Mouse (Mus musculus) brown adipose tissue, adult 24 weeks (tissue): ENCODE measurements around the gene Gna11. TPM values are rescaled to one million over a fixed set of nuclear protein-coding genes. Genes with fewer than 3 reads are reported as not detected.

Source experiments
- H3K27ac ChIP-seq: fragments of 200-500 bp; replicated peaks from 2 replicates; pipeline ENCODE4 v1.5.1; 2012; ENCODE audit warnings: low read depth, mild to moderate bottlenecking, low read length
- H3K4me1 ChIP-seq: fragments of 200-500 bp; 2 replicates; pipeline ENCODE4 v1.6.1; 2012; ENCODE audit warnings: low read length, mixed read lengths; ENCODE audit not compliant: control insufficient read depth, insufficient read depth, insufficient read length
- H3K4me3 ChIP-seq: fragments of 200-500 bp; 2 replicates; pipeline ENCODE4 v1.5.1; 2012; ENCODE audit warnings: low read depth, mild to moderate bottlenecking, low read length, moderate library complexity; ENCODE audit not compliant: insufficient read depth
- polyA plus RNA-seq: library from polyadenylated mRNA; stranded (reverse); fragments of >200 nt; gene quantifications from 2 replicates; pipeline ENCODE4 v1.2.4, GENCODE M21; 2012; ENCODE audit not compliant: missing spikeins, insufficient read depth, insufficient read length

The Gna11 gene
- polyA plus RNA-seq, 1 experiment, result 41.1 TPM

DNA sequence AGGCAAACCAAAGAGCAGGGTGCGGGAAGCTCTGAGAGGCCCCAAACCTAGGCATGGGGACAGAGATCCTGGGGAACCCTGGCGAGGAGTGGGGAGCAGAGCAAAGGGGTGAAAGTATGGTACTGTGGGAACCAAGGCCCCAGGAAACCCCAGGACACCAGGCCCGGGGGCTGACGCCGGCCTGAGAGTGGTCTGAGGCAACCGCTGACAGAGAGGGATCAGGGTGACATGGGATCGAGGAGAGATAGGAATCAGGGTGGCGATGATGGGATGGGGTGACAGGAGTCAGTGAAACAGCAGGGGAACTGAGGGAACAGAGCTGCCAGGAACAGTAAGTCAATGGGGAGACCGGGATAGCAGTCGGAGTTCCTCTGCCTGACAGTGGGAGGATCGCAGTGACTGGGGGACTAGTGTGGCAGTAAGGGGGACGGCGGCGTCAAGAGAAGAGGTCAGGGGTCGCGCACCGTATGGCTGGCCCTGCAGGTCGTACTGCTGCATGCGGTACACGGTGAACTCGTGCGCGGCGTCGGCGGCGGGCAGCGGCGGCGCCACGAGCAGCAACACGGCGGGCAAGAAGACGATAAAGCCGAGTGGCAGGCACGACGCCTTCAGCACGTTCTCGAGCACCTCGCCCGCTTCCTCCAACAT lies 49.2 kb downstream of the Gna11 start:
- peaks cover 25% of the 10 kb centered on the region for H3K4me1 ChIP-seq
- H3K4me3 ChIP-seq, result peak overlapping the region; percentile 77
- peak overlapping the region; percentile 57 for H3K27ac ChIP-seq

DNA sequence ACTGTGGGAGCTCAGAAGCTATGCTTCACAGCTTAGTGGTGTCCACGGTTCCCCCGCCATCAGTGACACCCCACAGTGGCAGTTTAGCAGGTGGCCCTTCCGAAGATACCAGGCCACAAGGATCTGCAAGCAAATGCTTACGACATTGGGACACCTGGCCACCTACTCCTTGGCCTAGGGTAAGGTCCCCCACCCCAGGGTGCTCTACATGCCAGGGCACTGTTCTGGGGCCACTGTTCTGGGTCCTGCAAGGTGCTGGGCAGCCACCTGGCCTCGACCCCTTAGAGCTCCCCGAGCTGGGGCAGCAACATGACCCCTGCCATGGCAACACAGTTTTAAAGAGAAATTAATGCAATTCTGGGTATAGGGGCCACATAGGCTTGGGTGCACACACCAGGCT lies 49.8 kb downstream of the Gna11 start:
- no peak overlapping the region for H3K27ac ChIP-seq
- H3K4me1 ChIP-seq, result peaks cover 25% of the 10 kb centered on the region
- H3K4me3 ChIP-seq, result peak overlapping the region; percentile 77

GRCm38 (mm10) chr10:81494260-81495041 lies 50.5 kb downstream of the Gna11 start:
- peaks cover 25% of the 10 kb centered on the region for H3K4me1 ChIP-seq
- no peak overlapping the region for H3K27ac ChIP-seq
- H3K4me3 ChIP-seq, result peak overlapping the region; percentile 77

- Histone ChIP-seq H3K4me1 (peaks cover 19% of the 10 kb centered on the region), H3K27ac (no peak overlapping the region), H3K4me3 (no peak overlapping the region)
Observed at GRCm38 (mm10) chr10:81493601-81494220, 51.3 kb downstream of the Gna11 start.

DNA sequence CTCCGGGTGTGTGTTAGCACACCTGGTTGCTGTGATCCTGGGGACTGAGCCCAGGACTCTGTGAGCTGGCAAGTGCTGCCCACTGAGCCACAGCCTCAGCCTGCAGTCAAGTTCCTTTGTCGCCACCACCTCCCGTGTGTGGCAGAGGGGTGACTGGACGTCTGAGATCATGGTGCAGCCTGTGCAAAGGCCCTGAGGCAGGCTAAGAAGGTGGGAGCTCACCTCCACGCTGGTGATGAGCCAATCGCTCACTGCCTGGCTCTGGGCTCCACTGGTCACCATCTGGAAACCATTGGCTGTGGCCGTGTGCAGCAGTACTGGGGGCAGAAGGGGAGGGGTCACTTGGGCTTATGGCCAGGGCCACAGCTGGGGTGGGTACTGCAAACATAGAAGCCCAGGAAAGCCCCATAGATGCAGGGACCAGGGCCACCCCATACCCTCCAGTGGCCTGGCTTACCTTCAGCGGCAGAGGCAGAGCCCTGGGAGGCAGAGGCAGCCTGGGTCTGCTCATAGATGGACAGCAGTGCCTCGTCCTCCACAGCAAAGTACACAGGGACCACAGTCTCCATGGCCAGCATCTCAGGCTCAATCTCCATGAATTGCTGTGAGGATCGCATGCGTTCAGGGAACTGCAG lies 52.3 kb downstream of the Gna11 start:
- Histone ChIP-seq H3K4me1 (peaks cover 15% of the 10 kb centered on the region), H3K4me3 (no peak overlapping the region), H3K27ac (no peak overlapping the region)

GRCm38 (mm10) chr10:81491018-81491417 lies 54.0 kb downstream of the Gna11 start:
- no peak overlapping the region for H3K27ac ChIP-seq
- H3K4me1 ChIP-seq, result peaks cover 10% of the 10 kb centered on the region
- no peak overlapping the region for H3K4me3 ChIP-seq

DNA sequence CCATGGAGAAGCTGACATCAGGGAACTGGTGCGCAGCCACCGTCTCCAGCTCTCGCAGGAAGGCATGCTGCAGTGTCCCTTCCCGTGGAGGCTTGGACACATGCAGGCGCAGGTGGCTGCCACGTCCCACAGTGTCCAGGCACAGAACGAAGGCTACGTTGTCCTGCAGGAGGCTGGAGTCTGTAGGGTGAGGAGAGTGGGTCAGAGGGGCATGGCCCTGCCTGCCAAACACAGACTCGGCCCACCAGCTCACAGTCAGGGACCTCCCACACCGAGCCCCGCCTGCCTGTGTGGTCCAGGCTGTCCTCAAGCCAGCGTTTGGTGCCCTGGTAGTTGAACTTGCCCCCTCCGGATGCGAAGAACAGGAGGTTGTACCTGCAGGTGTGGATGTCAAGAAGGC lies 55.0 kb downstream of the Gna11 start:
- no peak overlapping the region for H3K4me3 ChIP-seq
- peaks cover 5% of the 10 kb centered on the region for H3K4me1 ChIP-seq
- H3K27ac ChIP-seq, result no peak overlapping the region

- Histone ChIP-seq H3K4me1 (no peaks in the 10 kb centered on the region), H3K4me3 (no peak overlapping the region), H3K27ac (no peak overlapping the region)
Observed at GRCm38 (mm10) chr10:81488081-81488480, 56.9 kb downstream of the Gna11 start.

- Histone ChIP-seq H3K4me1 (no peaks in the 10 kb centered on the region), H3K27ac (no peak overlapping the region), H3K4me3 (no peak overlapping the region)
Observed at GRCm38 (mm10) chr10:81486496-81486895, 58.5 kb downstream of the Gna11 start.

- Histone ChIP-seq H3K4me3 (no peak overlapping the region), H3K4me1 (no peaks in the 10 kb centered on the region)
Observed at GRCm38 (mm10) chr10:81485479-81486018, 59.4 kb downstream of the Gna11 start.

GRCm38 (mm10) chr10:81485060-81485449 lies 59.9 kb downstream of the Gna11 start:
- no peak overlapping the region for H3K4me3 ChIP-seq
- no peak overlapping the region for H3K27ac ChIP-seq
- no peaks in the 10 kb centered on the region for H3K4me1 ChIP-seq

More at GRCm38 (mm10) chr10:81485479-81486018, 59.4 kb downstream of the Gna11 start:
- no peak overlapping the region for H3K27ac ChIP-seq

DNA sequence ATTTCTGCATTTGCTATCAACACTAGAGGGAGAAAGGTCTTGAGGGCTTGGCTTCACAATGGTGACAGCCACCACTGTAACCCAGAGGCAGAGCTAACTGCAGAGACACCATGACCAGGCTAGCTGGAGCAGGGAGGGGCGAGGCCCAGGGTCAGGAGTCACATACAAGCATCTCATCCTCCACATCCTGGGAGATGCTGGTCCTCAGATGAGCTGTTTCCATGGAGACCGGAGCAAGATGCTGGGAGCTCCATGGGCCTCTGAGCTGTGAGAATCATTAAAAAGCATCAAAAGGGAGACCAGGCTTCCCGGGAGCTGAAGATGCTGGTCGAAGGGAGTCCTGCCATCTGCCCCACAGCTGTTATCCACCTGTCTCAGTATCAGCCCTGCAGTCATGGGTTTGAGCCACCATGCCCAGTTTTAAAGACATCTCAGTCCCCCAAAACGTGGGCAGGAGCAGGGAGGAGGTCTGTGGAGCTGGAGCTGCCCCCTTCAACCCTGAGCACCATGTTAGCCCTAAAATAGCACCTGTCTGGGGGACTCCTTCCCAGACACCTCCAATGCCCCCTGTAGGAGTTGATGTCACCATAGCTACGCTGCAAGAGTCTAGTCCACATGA lies 60.4 kb downstream of the Gna11 start:
- no peaks in the 10 kb centered on the region for H3K4me1 ChIP-seq
- no peak overlapping the region for H3K4me3 ChIP-seq
- no peak overlapping the region for H3K27ac ChIP-seq

DNA sequence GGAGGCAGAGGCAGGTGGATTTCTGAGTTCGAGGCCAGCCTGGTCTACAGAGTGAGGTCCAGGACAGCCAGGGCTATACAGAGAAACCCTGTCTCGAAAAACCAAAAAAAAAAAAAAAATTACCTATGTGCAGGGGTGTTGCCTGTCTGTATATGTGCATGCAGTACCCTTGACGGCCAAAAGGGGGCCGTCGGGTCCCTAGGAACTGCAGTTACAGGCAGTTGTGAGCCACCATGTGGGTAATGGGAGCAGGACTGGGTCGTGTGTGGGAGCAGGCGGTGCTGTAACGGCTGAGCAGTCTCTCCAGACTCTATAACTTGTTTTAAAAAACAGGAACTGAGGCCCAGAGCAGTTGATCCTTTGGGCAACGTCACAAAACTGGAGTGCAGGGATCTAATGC lies 61.0 kb downstream of the Gna11 start:
- no peak overlapping the region for H3K4me3 ChIP-seq
- no peaks in the 10 kb centered on the region for H3K4me1 ChIP-seq
- no peak overlapping the region for H3K27ac ChIP-seq

GRCm38 (mm10) chr10:81482533-81482889 lies 62.5 kb downstream of the Gna11 start, which contains the start of gene Celf5:
Gene Celf5 (minus strand): TSS chr10:81482709.
- H3K4me3 ChIP-seq, result peak within 1 kb of the TSS; percentile 55
- no peaks in the 10 kb centered on the region for H3K4me1 ChIP-seq
- no peak within 1 kb of the TSS for H3K27ac ChIP-seq
